Mouse (Mus musculus): ENCODE measurements around the gene Dnmt3l.
"Not testable (repeated sequence)": the region's sequence is repeated elsewhere in the genome, so short reads cannot be mapped to it uniquely, and the experiment has no call there.

Dnmt3l gene

DNA sequence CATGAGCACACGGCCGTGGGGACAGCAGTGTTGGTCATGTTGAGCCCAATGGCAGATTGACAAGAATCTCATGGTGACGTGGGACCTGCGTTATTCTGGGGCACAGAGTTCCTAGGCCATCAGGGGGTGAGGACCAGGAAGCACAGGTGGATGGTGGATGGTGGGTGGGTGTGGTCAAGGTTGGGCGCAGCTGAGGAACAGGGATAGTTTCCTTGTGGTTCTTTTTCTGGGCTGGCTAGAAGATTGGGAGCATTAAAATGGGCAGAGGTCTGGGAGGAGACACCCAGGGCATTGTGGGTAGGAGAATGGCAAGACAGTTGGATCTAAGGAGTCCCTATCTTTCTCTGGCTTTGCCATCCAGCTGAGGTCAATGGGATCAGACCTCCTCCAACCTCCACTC, at the start of gene Dnmt3l:
Gene Dnmt3l (plus strand): TSS at position 301 of the 400 bp plus-strand sequence.
- DNase-seq (ENCODE audit: low spot score), result no peak

DNA sequence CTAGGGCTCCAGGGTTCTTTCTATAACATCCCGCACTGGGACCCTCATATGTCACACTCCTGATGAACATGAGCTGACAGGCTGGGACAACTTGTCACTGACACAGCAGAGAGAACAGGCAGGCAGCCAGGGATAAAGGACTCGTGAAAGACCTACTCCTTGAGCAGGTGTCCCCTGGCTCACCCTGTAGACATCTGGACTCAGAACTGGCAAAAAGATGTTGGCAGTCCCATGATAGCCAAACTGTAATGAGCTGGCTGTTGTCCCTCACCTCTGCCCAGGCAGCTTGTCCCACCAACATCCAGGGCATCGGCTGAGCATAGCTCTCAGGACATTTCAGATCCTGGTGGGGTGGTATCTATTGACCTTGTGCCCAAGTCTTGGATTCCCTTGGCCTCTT, 46.1 kb upstream of the Dnmt3l start:
- no peak for DNase-seq (ENCODE audit: low spot score)

DNA sequence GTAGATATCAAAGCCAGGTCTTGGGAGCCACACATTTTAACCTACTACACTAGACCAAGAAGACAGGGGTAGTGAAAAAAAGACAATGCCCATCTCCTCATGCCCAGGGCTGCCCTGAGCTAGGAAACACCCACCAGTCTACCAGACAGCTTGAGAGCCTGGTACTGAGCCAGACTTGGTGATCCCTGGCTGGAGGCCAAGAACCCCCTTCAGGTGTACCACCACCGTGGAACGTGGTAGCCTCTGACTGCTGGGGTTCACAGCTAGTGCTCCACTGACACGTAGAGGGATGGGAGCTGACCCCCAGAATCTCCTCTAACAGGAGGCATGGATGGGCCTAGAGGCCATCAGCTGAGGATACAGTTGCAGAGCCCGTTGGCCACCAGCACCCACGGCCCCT, 41.5 kb upstream of the Dnmt3l start:
- DNase-seq (ENCODE audit: low spot score), result no peak

DNA sequence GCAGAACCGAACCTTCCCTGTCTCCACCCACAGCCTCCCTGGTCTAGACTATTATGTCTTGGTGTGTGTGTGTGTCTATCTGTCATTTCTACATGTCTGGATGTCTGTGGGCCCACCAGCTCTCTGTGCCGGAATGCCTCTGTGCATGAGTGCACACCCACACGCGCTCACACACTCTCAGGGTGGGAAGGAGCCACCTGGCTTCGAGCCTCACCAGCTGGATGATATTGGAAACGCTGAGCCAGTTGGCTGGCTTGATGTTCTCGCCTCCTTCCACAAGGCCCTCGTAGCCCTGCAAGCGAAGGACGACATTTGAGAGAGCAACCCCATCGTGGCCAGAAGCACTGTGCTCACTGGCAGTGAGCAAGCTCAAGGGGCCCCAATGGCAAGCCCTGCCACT, 40.0 kb upstream of the Dnmt3l start:
- no peak for DNase-seq (ENCODE audit: low spot score)

DNA sequence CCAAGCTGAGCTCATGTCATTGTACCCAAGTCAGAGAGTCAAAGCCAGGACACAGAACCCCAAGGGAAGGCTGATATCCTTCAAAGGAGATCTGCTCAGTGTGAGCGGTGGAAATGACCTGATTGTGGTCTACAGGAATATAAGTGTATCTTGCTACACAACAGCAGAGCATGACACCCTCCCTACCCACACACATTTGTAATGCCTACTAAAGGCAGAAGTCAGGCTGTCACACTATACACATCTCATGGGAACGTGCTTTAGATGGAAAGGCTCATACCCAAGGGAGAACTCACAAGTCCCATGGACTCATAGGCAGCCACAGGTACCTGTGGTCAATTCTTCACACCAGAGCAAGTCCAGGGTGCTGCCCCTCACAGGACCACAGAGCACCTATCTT, 39.4 kb upstream of the Dnmt3l start:
- DNase-seq (ENCODE audit: low spot score), result no peak

DNA sequence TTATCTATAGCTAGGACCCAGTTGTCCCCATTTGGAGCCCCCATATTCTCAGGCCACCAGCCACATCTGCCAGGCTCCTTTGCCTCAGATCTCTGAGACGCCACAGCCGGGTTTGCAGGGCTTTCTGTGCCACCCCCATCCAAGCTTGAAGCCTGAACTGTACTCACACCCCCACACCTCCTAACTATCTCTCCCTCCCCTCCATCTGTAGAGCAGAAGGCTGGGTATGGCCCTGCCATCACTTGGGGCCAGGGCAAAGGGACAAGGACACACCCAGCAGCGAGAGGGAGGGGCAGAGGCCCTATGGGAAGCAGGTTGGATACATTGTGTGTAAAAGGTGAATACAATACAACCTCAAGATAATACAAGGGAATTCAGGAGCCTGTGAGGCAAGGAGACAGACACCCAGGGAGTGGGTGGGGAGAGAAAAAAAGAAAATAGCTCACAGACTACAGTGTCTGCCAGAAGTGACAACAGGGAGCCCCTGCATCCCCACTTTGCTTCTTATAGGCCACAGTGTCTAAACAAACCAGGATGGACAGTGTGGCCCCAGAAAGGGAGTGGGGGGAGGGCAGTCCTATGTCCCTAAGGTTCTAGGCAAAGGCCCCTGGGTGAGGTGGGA, 37.2 kb upstream of the Dnmt3l start:
- DNase-seq (ENCODE audit: low spot score), result no peak

DNA sequence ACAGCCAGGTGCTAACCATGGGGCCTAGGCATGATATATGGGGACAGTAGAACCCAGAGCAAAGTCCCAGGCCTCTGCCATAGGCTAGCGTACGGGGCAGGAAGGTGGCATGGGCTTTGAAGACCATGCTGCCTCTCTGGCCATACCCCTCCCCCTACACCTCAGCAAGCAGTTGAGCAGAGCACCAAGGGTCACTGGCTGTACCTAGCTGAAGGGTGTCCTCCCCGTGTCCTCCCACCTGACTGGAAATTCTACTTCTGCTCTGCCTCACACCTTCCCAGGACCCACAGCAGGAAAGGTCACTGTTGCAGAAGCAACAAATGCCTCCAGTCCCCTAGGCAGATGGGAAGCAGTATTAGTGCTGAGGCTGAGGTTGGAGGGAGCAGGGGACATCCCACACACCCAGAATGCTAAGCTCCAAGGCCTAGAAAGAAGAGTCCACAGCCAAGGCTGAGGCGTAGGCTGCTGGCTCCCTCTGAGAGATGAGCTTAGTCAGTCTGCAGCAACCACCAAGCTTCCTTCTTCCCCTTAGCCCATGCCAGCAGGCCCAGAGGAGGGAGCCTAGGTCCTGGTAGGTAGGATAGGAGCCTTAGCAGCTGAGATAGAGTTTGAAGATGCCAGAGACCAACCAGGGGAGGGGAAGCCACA, 35.8 kb upstream of the Dnmt3l start:
- no peak for DNase-seq (ENCODE audit: low spot score)

DNA sequence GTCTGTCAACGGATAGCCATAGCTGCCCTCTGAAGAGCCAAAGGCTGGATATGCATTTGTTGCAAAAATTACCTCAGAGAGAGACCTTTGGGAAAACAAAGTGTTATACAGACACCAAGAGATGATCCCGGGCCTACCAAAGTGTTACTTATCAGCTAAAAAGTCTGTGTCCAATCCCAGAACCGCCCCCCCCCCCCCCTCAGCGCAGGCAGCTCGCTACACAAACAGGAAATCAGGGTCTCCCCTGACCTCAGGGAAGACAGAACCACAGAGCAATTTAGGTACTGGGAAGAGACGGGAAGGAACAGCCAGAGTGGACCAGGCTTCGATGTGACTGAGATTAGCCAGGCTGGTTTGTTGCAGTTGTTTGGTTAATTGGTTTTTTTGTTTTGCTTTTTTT, 34.5 kb upstream of the Dnmt3l start:
- DNase-seq (ENCODE audit: low spot score), result no peak

DNA sequence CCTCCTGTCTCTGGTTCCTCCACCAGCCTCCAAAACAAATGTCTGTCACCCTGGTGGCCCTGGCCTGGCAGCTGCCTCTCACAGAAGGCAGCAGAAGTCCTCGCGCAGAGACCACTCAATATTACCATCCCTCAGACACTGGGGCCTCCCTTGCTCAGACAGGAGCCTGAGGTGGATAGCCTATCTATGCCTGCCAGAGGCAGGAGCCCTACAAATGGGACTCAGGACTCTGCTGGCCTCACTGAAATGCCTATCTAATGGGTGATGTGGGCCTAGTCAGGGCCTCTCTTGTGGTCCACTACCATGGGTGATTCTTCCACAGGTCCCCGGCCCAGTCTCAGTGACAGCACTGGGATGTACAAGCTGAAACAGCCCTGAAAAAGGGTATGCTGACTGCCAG, 33.6 kb upstream of the Dnmt3l start:
- no peak for DNase-seq (ENCODE audit: low spot score)

DNA sequence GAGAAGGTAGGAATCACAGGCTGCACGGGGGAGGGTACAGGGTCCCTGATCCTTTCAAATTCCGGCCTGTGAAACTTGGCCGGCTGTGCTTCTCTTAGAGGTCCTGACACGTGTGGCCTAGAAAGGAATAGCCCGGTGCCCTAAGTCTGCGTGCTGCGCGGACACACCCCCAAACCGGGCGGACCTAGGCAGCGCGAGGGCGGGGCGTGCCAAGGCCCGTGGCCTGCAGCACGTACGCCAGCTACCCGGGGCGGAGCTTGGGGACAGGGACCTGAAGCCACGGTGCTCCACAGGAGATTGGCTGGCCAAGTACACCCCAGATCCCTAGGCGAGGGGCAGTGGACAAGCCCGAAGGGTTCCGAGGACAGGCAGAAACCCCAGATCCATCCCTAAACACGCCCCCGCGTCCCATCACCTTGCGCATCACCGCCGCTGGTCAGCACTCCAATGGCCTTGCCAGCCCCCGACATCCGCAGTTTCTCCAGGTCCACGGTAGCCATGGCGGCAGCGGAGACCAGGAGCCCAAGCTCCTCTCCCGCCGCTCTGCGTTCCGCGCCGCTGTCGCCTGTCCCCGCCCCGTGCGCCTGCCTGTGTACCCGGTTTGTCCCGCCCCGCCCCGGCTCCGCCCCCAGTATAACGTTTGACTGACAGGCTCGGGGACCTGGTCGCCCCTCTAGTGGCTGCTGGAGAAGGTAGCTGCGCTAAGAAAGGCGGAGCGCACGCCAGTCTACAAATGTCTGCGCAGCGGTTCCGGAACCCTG, 32.4 kb upstream of the Dnmt3l start:
- peak; percentile 95 for DNase-seq (ENCODE audit: low spot score)

DNA sequence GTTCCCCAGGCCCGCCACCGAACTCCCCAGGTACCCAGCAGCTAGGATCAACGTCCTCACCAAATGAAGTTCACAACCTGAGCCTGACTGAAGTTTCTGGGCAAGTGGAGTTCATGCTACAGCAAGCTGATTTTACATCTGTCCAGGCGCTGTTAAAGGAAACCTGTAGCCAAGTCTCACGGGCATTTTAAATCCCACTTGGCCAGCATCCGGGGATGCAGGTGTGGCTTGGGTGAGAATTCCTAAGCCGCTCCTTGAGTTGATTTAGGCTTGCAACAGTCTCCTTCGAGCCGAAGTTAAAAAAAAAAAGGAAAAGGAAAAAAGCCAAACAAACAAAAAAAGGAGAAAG, 31.8 kb upstream of the Dnmt3l start, which contains the start of gene Pfkl:
Gene Pfkl (minus strand): TSS at position 139 of the 349 bp plus-strand sequence.
- no peak for DNase-seq (ENCODE audit: low spot score)

DNA sequence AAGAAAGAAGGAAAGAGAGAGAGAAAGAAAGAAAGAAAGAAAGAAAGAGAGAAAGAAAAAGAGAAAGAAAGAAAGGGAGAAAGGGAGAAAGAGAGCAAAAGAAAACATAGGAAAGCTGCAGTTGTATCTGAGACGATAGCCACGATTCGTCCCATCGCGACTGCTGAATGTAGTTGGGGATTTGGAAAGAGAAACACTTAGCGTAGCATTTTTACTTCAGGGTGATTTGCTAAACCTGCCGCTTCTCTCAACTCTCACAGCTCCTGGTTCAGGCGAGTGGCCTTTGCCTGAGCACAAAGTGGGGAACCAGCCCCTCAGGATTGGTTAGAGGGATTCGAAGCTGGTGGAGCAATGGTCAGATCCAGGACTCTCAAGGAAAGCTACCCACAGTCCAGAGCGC, 31.4 kb upstream of the Dnmt3l start:
- no peak for DNase-seq (ENCODE audit: low spot score)

DNA sequence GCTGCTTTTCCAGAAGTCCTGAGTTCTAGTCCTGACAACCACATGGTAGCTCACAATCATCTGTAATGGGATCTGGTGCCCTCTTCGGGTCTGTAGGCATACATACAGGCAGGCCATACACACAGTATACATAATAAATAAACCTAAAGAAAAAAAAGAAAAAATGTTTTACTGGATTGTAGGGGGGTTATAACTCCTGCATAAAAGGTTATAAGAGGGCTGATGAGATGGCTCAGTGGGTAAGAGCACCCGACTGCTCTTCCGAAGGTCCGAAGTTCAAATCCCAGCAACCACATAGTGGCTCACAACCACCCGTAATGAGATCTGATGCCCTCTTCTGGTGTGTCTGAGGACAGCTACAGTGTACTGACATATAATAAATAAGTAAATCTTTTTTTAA, 30.6 kb upstream of the Dnmt3l start:
- DNase-seq (ENCODE audit: low spot score), result not testable (repeated sequence)

DNA sequence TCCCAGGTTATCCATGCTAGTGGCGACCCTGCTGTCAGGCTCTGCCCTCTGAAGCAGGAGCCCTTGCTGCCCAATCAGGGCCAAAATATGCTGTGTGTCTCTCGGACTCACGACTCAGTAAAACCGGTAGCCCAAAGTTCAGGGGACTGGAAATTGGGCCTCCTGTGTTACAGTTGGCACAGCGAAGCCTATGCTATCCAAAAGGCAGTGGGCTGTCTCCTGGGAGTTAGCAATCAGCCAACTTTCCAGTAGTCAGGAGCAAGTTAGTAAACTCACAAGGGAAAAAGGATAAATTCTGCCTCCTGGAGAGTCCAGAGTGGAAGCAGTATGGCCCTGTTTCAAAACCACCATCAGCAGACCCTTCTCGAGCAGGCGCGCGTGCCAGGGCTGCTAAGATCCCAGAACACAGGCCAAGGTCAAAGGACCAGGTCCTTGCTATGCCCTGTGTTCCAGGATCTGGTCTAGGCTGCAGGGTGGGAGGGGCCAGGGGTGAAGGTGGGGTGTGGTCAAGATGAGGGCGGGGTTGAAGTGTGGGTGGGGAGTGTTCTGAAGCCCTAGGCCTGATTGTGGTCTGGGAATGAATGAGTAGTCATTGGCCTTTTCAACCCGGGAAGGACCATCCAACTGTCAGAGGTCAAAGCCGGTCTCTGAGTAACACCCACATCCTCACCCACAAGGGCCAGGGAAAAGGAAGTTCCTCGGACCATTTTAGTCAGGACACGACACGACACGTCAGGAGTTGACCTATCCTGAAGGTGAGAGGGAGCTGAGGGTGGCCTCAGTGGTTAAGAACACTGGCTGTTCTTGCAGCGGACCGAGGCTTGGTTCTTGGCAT, 28.9 kb upstream of the Dnmt3l start:
- DNase-seq (ENCODE audit: low spot score), result no peak

DNA sequence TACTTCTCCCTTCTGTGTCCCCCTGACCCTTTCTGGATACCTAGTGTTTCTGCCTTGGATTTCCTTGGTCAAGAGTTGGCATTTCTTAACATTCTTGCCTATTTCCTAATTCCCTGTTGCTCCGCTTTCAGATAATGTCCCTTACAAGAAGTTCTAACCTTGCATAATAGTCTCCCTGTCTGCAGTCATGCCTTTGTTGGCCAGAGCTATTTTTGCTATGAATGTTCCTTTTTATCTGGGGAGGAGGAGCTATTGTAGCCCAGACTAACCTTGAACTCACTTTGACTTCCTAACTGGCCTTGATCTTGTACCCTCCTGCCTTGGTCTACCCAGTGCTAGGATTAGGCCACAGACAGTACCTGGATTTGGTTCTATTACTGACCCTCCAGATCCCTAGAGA, 26.3 kb upstream of the Dnmt3l start:
- no peak for DNase-seq (ENCODE audit: low spot score)

DNA sequence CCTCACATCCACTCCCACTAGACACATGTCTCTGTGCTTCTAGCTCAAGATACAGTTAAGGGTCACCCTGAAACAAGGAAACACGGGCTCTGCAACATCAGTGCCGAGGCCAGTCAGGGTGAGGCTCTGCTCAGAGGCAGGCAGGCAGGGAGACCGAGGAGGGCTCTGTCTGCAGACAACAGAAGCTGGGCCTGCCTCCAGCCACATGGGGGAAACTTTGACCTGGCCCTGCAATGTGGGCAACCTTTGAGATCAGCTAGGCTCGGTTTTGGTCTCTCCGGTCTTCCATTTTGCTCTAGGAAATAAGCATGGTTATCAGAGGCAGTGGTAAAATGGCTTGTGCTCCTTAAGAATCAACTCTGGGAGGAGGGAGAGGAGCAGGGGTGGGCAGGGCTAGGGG, 25.4 kb upstream of the Dnmt3l start:
- DNase-seq (ENCODE audit: low spot score), result no peak

DNA sequence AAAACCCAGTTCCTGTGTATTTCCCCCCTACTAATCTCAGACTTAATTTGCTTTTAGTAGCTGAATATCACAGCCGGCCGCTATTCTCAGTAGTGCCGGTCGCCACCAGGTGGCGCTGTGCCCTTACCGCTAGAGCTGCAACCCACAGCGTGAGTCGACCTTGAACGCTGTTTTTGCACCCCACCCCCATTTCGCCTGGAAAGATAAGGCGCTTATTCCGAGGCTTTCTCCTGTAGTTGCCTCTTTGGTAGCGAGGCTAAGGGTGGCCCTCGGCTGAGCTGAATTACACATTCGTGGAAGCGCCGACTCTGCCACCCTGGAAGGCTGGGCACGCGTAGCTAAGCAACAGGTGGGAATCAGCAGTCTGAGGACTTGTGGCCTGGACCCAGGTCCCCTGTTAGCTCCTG, 22.9 kb upstream of the Dnmt3l start:
- peak; percentile 82 for DNase-seq (ENCODE audit: low spot score)

DNA sequence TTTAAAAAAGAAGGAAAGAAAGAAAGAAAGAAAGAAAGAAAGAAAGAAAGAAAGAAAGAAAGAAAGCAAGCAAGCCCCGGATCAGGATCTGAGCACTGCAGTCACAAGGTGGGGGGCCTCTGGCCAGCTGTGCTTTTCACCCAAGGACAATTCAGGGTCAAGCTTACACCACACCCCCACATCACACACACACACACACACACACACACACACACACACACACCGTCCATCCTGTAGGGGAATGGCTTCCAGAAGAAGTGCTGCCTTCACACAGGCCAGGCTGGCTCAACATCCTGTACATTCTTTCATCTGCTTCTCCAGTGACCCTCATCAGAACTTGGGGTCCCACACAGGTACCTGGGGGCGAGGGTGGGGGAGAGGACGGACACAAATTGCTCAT, 22.5 kb upstream of the Dnmt3l start:
- DNase-seq (ENCODE audit: low spot score), result no peak

DNA sequence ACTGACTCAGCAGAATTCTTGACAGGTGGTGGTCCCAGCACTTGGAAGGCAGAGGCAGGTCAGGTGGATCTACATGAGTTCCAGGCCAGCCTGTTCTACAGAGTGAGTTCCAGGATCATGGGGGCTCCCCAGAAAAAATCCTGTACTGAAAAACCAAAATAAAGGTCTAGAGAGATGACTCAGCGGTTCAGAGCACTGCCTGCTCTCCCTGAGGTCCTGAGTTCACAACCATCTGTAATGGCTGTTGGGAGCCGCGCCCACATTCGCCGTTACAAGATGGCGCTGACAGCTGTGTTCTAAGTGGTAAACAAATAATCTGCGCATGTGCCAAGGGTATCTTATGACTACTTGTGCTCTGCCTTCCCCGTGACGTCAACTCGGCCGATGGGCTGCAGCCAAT, 21.8 kb upstream of the Dnmt3l start:
- not testable (repeated sequence) for DNase-seq (ENCODE audit: low spot score)

DNA sequence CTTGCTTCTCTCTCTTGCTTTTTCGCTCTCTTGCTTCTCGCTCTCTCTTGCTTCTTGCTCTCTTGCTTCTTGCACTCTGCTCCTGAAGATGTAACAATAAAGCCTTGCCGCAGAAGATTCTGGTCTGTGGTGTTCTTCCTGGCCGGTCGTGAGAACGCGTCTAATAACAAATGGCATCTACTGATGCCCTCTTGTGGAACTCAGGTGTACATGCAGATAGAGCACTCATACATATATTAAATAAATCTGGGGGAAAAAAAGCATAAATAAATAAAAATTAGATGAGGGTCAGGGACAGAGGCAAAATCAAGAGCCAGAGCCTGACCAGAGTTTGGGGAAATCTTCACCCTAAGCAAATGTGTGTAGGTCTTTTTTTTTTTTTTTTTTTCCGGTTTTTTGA, 16.3 kb upstream of the Dnmt3l start:
- DNase-seq (ENCODE audit: low spot score), result not testable (repeated sequence)

DNA sequence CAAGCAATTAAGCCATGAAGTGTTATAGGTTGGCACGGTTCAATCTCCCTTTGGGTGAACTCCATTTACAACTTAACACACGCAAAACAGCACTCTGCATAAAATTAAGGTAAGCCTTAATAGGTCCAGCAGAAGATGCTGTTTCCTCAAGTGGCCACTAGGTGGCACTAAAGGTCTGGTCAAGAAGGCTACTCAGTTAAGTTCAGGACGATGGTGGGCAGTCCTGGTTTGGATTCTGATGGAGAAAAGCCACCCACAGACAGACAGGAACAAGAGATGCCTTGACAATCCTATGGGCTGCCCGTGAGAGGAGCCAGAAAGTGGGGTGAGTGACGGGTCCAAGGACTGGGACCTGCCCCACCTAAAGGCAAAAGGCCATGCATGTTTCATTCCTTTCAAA, 13.6 kb upstream of the Dnmt3l start:
- DNase-seq (ENCODE audit: low spot score), result peak; percentile 59

DNA sequence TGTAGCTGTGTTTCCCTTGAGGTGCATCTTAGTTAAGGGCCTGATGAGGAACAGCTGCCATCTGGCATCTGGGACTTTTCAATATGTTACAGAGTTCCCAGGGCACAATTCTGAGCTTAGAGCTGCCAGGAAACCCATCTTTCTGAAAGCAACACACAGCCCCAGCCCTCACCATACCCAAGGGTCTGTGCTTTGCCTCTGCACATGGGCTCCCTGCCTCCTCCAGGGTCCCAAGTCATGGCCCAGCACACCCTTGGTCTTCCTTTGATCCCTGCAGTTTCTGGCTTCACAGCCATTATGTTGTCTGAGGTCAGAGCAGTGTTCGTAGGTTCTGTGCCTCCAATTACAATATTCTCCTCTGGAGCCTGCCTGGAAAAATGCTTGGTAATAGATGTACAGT, 12.7 kb upstream of the Dnmt3l start:
- DNase-seq (ENCODE audit: low spot score), result no peak

DNA sequence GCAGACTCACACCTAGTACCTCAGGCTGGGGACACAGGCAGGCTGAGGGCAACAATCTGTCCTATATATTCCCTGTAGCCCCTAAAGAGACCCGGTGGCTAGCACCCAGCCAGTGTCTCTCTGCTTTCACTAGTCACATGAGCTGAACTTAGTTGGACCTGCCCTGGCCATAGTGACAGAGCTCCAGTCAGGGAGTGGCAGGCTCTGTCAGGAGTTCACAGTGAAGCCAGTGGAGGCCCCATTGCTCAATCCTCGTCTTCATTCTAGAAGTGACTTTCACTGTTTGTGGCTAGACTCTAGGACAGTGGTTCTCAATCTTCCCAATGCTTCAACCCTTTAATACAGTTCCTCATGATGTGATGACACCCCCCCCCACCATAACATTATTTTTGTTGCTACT, 9.8 kb upstream of the Dnmt3l start:
- no peak for DNase-seq (ENCODE audit: low spot score)

All from ovary, postnatal 36 days (tissue).